Comparison of ENCODE assay signal across 8 mouse cellular contexts in the genomic region with DNA sequence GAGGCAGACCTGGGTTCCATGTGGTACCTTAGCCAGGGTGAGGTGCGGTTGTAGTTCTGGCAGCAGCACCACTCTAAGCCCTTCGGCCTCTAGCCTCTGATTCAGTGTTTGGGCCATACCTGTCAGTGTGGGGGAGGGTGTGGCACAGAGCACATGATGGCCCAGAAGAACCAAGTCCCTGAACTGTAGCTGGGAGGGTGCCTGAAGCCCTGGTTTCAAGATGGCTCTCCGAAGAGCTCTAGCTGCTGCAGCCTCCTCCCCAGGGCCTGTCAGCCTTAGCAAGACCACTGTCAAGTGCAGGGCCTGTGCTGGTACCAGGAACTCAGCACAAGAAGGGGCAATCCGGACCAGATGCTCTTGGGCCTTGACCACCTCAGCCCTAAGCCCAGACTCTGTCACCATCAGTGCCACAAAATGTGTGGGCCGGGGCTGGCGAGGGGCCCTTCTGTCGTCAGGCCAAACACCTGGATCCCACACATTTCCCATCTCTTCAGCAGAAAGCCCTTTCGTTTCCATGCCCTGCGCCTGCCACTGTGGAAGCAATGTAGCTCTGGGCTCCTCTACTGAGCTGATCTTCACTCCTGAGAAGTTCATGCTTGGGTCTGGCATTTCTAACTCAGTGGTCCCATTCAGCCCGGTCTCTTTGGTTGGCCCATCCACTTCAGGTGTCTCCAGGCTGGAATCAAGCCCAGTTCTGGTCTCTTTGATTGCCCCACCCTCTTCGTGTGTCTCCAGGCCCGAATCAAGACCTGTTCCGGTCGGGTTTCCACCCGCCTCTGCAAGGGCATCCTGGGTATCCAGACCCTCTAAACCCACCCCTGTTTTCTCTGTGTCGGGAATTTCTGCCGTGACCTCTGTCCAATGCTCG. TPM values are rescaled to one million over a fixed set of nuclear protein-coding genes. Genes with fewer than 3 reads are reported as not detected.
DNase-seq lines count a peak whose midpoint lies in the region; ATAC-seq and TF ChIP-seq lines count a peak whose summit lies in the region.

No protein-coding gene starts in this region.

- H3K9me3 ChIP-seq in forebrain, embryonic 10.5 days = 0 out of 2 replicates have a peak, but pooled peaks cover 3% of the 10 kb centered on the region
- H3K9me3 ChIP-seq in limb, embryonic 15.5 days = no peaks in the 10 kb centered on the region
- no peaks in the 10 kb centered on the region for H3K9me3 ChIP-seq in neural tube, embryonic 15.5 days (replicated peaks)

- TF ChIP-seq POLR2A in liver, adult 2 months (IDR thresholded peaks at IDR 0.05; ENCODE audit: extremely low read depth, insufficient read depth, low read length) = no peak

- peaks cover 17% of the 10 kb centered on the region for H3K36me3 ChIP-seq in liver, adult 2 months (ENCODE audit: control insufficient read depth, insufficient read depth, low read length)
- peaks cover 50% of the 10 kb centered on the region for H3K36me3 ChIP-seq in forebrain, embryonic 10.5 days (replicated peaks)
- H3K36me3 ChIP-seq in limb, embryonic 15.5 days = peaks cover 49% of the 10 kb centered on the region
- H3K36me3 ChIP-seq in neural tube, embryonic 15.5 days = peaks cover 47% of the 10 kb centered on the region

- peak; percentile 26; the same call in 1 of the 2 replicates for ATAC-seq in limb, embryonic 15.5 days (ENCODE audit: insufficient number of reproducible peaks, low FRiP score, low TSS enrichment, low read depth)
- ATAC-seq in neural tube, embryonic 15.5 days (ENCODE audit: low FRiP score) = peak; percentile 26

- no peaks in the 10 kb centered on the region for H3K79me2 ChIP-seq in liver, adult 2 months (ENCODE audit: control insufficient read depth, insufficient read depth, low read length)

- 16% methylated on average over 18 of the region's 18 CpGs for WGBS in liver, adult 2 months
- WGBS in forebrain, embryonic 10.5 days = 29% methylated on average over 18 of the region's 18 CpGs
- 25% methylated on average over 18 of the region's 18 CpGs for WGBS in limb, embryonic 15.5 days
- WGBS in neural tube, embryonic 15.5 days = 24% methylated on average over 18 of the region's 18 CpGs

- H3K4me3 ChIP-seq in liver, adult 2 months (ENCODE audit: insufficient read depth, low read depth, low read length) = peak overlapping the region; percentile 84
- peak overlapping the region; percentile 75 for H3K4me3 ChIP-seq in forebrain, embryonic 10.5 days
- H3K4me3 ChIP-seq in limb, embryonic 15.5 days = peak overlapping the region; percentile 71
- peak overlapping the region; percentile 69 for H3K4me3 ChIP-seq in neural tube, embryonic 15.5 days (replicated peaks)

- H3K9ac ChIP-seq in liver, adult 2 months (ENCODE audit: low read depth, low read length) = peak overlapping the region; percentile 94
- H3K9ac ChIP-seq in limb, embryonic 15.5 days = peak overlapping the region; percentile 82
- H3K9ac ChIP-seq in neural tube, embryonic 15.5 days (replicated peaks) = peak overlapping the region; percentile 81

- TF ChIP-seq CTCF in liver, adult 2 months (IDR thresholded peaks at IDR 0.05; ENCODE audit: low read depth, low read length) = no peak

- H3K27ac ChIP-seq in liver, adult 2 months (replicated peaks; ENCODE audit: insufficient read depth, low read depth, low read length) = peak overlapping the region; percentile 99
- H3K27ac ChIP-seq in forebrain, embryonic 10.5 days = peak overlapping the region; percentile 84
- H3K27ac ChIP-seq in limb, embryonic 15.5 days = peak overlapping the region; percentile 98
- H3K27ac ChIP-seq in neural tube, embryonic 15.5 days (replicated peaks) = peak overlapping the region; percentile 93

- DNase-seq in adrenal gland, adult (ENCODE audit: inconsistent age in 2 of 2, low spot score in 1 of 2) = peak; percentile 55 to 68
- no peak for DNase-seq in adrenal gland, adult 2 months
- peak; percentile 64 for DNase-seq in liver, adult 2 months (ENCODE audit: extremely low read depth, low read depth, low spot score)
- DNase-seq in liver = no peak
- DNase-seq in forebrain, embryonic 10.5 days (ENCODE audit: extremely low spot score, low spot score) = no peak
- DNase-seq in retina, postnatal 1 day = no peak

- H3K27me3 ChIP-seq in liver, adult 2 months (ENCODE audit: control insufficient read depth, insufficient read depth, low read length) = no peaks in the 10 kb centered on the region
- peaks cover 30% of the 10 kb centered on the region for H3K27me3 ChIP-seq in forebrain, embryonic 10.5 days (ENCODE audit: poor library complexity, severe bottlenecking)
- H3K27me3 ChIP-seq in limb, embryonic 15.5 days = peaks cover 6% of the 10 kb centered on the region; the same call in 1 of the 2 replicates
- peaks cover 20% of the 10 kb centered on the region for H3K27me3 ChIP-seq in neural tube, embryonic 15.5 days (replicated peaks)

- peak overlapping the region; percentile 79 for H3K4me2 ChIP-seq in limb, embryonic 15.5 days
- peak overlapping the region; percentile 85 for H3K4me2 ChIP-seq in neural tube, embryonic 15.5 days

- H3K4me1 ChIP-seq in liver, adult 2 months (ENCODE audit: control insufficient read depth, insufficient read depth, low read length) = peaks cover 10% of the 10 kb centered on the region; the same call in 1 of the 2 replicates
- H3K4me1 ChIP-seq in forebrain, embryonic 10.5 days = peaks cover 33% of the 10 kb centered on the region
- H3K4me1 ChIP-seq in limb, embryonic 15.5 days = peaks cover 37% of the 10 kb centered on the region
- peaks cover 37% of the 10 kb centered on the region for H3K4me1 ChIP-seq in neural tube, embryonic 15.5 days

RNA-seq across cellular contexts. Expression of a gene that starts 1.6 kb away (rescaled TPM):
- 1 to 10 TPM; 8.7 to 9.6 TPM for total RNA-seq in adrenal gland, adult 2 months (2021)
- polyA plus RNA-seq in adrenal gland, adult 2 months (2012; rRNA removed) = 13.4 and 14.8 TPM in 2 replicates
- total RNA-seq in liver, adult 2 months (2014; rRNA removed) = 1.5 and 2.0 TPM in 2 replicates
- polyA plus RNA-seq in liver, adult 2 months (2012; rRNA removed) = 3.8 and 4.7 TPM in 2 replicates
- polyA plus RNA-seq in forebrain, embryonic 10.5 days (2016; fragmentation: Nextera tagmentation; extraction: Ambion mirVana) = 1.7 and 1.8 TPM in 2 replicates
- polyA plus RNA-seq in limb, embryonic 15.5 days (2015; fragmentation: Nextera tagmentation; extraction: Ambion mirVana) = 5.4 and 6.2 TPM in 2 replicates
- polyA plus RNA-seq in neural tube, embryonic 15.5 days (2015; fragmentation: Nextera tagmentation; extraction: Ambion mirVana) = 6.6 TPM in 2 replicates

RNA-seq across cellular contexts. Expression of a gene that starts 11.7 kb away (rescaled TPM):
- 100 to 1,000 TPM in 1 of 2 experiments, 10 to 100 TPM in 1; 80.7 to 112 TPM for total RNA-seq in adrenal gland, adult 2 months (2021)
- 446 and 516 TPM in 2 replicates for polyA plus RNA-seq in adrenal gland, adult 2 months (2012; rRNA removed)
- total RNA-seq in liver, adult 2 months (2014; rRNA removed) = 36.0 and 36.1 TPM in 2 replicates
- 76.2 and 148 TPM in 2 replicates for polyA plus RNA-seq in liver, adult 2 months (2012; rRNA removed)
- polyA plus RNA-seq in forebrain, embryonic 10.5 days (2016; fragmentation: Nextera tagmentation; extraction: Ambion mirVana) = 60.6 and 61.5 TPM in 2 replicates
- 56.7 and 57.3 TPM in 2 replicates for polyA plus RNA-seq in limb, embryonic 15.5 days (2015; fragmentation: Nextera tagmentation; extraction: Ambion mirVana)
- 71.3 and 77.4 TPM in 2 replicates for polyA plus RNA-seq in neural tube, embryonic 15.5 days (2015; fragmentation: Nextera tagmentation; extraction: Ambion mirVana)

RNA-seq across cellular contexts. Expression of a gene that starts 16.1 kb away (rescaled TPM):
- total RNA-seq in adrenal gland, adult 2 months (2021) = 10 to 100 TPM; 26.1 to 36.9 TPM
- 108 and 143 TPM in 2 replicates for polyA plus RNA-seq in adrenal gland, adult 2 months (2012; rRNA removed)
- 2.0 and 3.8 TPM in 2 replicates for total RNA-seq in liver, adult 2 months (2014; rRNA removed)
- 4.1 and 5.0 TPM in 2 replicates for polyA plus RNA-seq in liver, adult 2 months (2012; rRNA removed)
- polyA plus RNA-seq in forebrain, embryonic 10.5 days (2016; fragmentation: Nextera tagmentation; extraction: Ambion mirVana) = 18.3 and 22.1 TPM in 2 replicates
- 80.6 and 82.3 TPM in 2 replicates for polyA plus RNA-seq in limb, embryonic 15.5 days (2015; fragmentation: Nextera tagmentation; extraction: Ambion mirVana)
- polyA plus RNA-seq in neural tube, embryonic 15.5 days (2015; fragmentation: Nextera tagmentation; extraction: Ambion mirVana) = 7.9 and 15.5 TPM in 2 replicates

RNA-seq across cellular contexts. Expression of a gene that starts 29.4 kb away (rescaled TPM):
- total RNA-seq in adrenal gland, adult 2 months (2021) = 1 to 10 TPM; 1.5 to 3.4 TPM
- 13.3 and 24.3 TPM in 2 replicates for polyA plus RNA-seq in adrenal gland, adult 2 months (2012; rRNA removed)
- total RNA-seq in liver, adult 2 months (2014; rRNA removed) = 0.65 and 2.8 TPM in 2 replicates
- polyA plus RNA-seq in liver, adult 2 months (2012; rRNA removed) = 2.3 and 2.4 TPM in 2 replicates
- polyA plus RNA-seq in forebrain, embryonic 10.5 days (2016; fragmentation: Nextera tagmentation; extraction: Ambion mirVana) = 32.6 and 33.0 TPM in 2 replicates
- 2.6 and 3.3 TPM in 2 replicates for polyA plus RNA-seq in limb, embryonic 15.5 days (2015; fragmentation: Nextera tagmentation; extraction: Ambion mirVana)
- polyA plus RNA-seq in neural tube, embryonic 15.5 days (2015; fragmentation: Nextera tagmentation; extraction: Ambion mirVana) = 127 and 155 TPM in 2 replicates

Comparison
In these comparisons a context has a peak if more than half of its experiments do, and no peak if none do; other contexts are left out.
1. DNase-seq: peak in adrenal gland, adult (2 of 2) and liver, adult 2 months (single experiment); none in adrenal gland, adult 2 months (single experiment), liver (single experiment), forebrain, embryonic 10.5 days (single experiment) and retina, postnatal 1 day (single experiment).
2. Peak in every context shown above with its lines, with median percentiles within 50 percentile points of each other: H3K27ac ChIP-seq, H3K4me3 ChIP-seq and H3K9ac ChIP-seq.